Mouse (Mus musculus) left cerebral cortex, postnatal 25 days (tissue): ENCODE data around the gene Sdhb. TPM values are rescaled to one million over a fixed set of nuclear protein-coding genes. Genes with fewer than 3 reads are reported as not detected.
A peak's percentile ranks its signal among the peaks of the same experiment; 100 is the strongest.

Experiments
- DNase-seq, 2 experiments: peaks; one replicate each; pipeline ENCODE4 v3.0.0; 2022; ENCODE audit warnings: low spot score in 2 of 2, mixed read lengths in 1 of 2
- intact Hi-C: fragments of 180-260 bp; cut with DNase I; formaldehyde crosslinking; loops from one replicate; pipeline ENCODE4 v1.15.1; 2025
- total RNA-seq, 2 experiments: library from RNA; stranded (reverse); gene quantifications; 2 replicates each; pipeline ENCODE4 v1.2.3; 2021

The Sdhb gene
- total RNA-seq, 2 experiments from 2014 or later: 187 to 191 TPM

DNA sequence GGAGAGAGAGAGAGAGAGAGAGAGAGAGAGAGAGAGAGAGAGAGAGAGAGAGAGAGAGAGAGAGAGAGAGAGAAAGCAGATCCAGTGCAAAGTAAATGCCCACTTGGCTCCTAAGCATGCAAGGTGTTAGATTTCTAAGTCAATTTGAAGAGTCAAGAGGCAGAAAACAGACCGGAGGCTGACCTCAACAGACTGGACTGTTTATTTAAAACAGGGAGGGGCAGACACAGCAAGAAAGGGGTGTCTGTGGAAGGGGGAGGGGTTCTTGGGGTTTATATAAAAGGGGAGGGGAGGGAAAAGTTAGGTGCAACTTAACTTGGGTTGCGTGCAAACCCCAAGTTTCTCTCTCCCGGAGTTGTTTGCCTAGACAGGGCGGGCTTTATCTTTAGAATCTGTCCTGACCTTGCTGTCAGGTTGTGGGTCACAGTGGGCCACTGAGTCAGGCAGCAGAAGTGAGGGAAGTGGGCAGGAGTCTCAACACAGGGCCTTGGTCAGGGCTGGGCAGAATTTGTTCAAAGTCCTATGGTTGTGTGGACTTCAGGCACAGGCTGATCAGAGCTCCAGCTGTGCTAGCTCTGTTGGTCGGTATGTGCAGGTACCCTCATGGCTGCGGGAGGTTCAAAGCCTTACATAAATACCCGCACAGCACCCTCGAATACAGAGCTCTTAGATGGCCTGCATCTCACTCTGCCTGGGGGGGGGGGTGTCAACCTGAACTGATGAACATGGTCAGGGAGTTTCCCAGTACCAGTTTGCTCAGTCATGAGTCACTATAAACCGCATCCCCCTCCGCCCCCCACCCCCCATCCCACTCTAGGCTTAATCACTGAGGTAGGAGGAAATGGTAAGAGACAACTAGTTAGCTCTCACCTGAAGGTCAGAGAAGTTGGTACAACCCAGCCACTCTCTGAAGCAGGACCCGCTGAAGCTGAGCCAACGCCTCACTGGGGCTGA is 13.2 kb upstream of the Sdhb start:
- intact Hi-C loops: no loop called here
- no peak for DNase-seq

DNA sequence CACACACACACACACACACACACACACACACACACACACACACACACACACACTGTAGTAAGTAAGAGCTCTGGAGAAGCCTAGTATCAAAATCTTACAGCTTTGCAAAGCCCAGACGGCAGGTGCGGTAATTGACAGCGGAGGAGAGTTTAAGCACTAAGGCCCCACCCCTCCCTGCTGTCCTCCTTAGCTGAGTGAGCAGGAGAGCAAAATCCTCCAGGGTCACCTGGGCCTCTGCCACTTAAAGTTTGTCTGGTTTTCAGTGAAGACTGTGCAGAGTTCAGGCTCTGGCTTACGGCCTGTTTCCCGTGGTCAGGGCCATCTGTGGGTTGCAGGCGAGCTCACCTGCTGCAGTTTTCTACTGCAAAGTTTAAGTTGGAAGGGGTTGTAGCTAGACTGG is 12.5 kb upstream of the Sdhb start:
- no peak for DNase-seq
- intact Hi-C loops: no loop called here

- no peak for DNase-seq
- intact Hi-C loops: no loop called here
These were observed 12.0 kb upstream of the Sdhb start for GRCm38 (mm10) chr4:140949052-140949451.

GRCm38 (mm10) chr4:140949616-140950015 is 11.4 kb upstream of the Sdhb start:
- DNase-seq: no peak
- intact Hi-C loops: no loop called here

DNA sequence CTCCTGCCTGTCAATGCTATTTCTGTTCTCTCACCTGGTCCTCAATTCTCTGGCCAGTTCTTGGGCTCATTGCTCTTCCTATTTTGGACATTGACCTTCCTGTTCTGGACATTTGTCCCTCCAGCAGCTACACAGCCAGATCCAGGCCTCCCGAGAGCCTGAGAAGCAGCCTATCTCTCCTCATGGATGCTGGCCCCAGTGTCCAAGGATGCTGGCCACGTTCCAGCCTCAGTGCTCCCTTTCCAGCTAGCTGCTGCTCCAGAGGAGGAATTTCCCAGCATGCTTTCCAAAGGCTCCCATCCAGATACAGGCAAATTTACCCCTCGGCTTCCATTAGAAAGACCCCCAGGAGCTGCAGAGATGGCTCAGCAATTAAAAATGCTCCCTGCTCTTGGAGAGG is 10.4 kb upstream of the Sdhb start:
- no peak for DNase-seq
- intact Hi-C loops: no loop called here

- DNase-seq: no peak
- intact Hi-C loops: no loop called here
These were observed 9.0 kb upstream of the Sdhb start for GRCm38 (mm10) chr4:140951861-140952641.

DNA sequence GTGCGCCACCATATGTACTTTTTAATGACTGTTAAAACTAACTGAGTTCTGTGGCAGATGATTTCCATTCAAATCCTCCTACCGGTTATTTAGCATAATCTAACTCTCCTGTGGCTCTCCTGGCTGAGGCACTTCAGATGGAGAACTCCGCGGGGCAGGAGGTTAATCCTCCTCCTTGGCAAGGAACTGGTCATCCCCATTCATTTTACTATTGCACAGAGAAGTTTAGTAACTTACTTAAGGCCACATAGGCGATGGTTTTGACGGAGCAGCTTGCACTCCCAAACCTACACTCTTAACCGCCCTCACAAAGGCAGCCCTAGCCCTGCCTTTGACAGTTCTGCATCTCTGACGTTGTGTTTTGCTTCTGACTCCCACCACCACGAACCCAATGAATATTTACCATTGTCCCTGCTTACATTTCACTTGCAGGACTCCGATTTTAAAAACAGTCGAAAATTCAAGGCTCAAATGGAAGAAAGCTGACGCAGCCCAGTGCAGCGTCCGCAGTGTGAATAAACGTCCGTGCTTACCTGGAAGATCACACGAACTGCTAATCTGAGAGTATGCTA is 3.8 kb upstream of the Sdhb start:
- DNase-seq: peak in 1 of 2 experiments; percentile 79
- intact Hi-C loops: loop anchor here (1.0 to 5.0 kb wide), 3 partner anchors 54 to 195 kb away; no protein-coding TSS in a partner anchor

- DNase-seq: peak; percentile 81 to 89
- intact Hi-C loops: loop anchor here (1.0 to 5.0 kb wide), 3 partner anchors 55 to 195 kb away; no protein-coding TSS in a partner anchor
These were observed 3.3 kb upstream of the Sdhb start for GRCm38 (mm10) chr4:140957725-140958124.

DNA sequence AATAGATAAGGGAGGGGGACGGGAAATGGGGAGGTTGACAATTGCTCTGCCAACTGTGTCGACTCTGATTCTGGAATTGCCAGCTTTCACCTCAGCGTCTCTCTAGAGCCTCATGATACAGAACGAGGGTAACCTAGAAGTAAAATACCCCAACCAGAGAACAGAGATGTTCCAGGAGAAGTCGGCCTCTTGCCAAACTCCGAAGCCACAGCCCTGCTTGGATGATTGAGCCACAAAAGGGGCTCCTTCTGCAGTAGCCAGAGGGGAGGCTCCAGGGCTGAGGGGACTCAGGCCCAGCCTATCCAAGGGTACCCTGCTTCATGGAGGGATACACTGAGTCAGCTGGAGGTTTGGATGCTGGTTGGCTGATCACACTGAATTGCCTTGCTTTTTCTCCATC is 2.7 kb upstream of the Sdhb start:
- intact Hi-C loops: loop anchor here (5.0 kb wide), 1 partner anchor 196 kb away; no protein-coding TSS in a partner anchor
- DNase-seq: no peak

DNA sequence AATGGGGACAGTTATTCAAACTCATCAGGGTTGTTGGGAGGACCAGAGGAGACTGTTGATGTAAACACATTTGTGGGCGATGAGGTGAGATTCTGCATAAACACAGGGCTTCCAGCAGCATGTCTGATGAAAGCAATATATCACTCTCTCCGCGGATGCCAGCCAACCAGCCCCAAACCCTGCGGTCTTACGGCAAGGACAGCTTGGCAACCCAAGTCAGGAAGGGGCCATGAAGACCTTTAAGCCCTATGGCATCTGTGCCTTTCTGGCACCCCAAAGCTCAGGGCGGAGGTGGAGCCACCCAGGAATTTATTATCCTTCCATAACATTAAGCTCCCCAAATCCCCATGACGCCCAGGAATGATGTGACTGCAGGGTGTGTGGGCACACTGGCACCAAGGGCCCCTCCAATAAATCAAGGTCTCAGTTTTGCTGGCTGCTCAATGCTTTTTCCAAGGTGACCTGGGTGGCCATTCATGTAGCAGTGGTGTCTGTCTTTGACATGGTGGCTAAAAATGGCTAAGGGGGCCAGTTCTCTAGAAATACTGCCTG is 1.8 kb upstream of the Sdhb start:
- DNase-seq: no peak
- intact Hi-C loops: loop anchor here (5.0 kb wide), 1 partner anchor 197 kb away; no protein-coding TSS in a partner anchor

DNA sequence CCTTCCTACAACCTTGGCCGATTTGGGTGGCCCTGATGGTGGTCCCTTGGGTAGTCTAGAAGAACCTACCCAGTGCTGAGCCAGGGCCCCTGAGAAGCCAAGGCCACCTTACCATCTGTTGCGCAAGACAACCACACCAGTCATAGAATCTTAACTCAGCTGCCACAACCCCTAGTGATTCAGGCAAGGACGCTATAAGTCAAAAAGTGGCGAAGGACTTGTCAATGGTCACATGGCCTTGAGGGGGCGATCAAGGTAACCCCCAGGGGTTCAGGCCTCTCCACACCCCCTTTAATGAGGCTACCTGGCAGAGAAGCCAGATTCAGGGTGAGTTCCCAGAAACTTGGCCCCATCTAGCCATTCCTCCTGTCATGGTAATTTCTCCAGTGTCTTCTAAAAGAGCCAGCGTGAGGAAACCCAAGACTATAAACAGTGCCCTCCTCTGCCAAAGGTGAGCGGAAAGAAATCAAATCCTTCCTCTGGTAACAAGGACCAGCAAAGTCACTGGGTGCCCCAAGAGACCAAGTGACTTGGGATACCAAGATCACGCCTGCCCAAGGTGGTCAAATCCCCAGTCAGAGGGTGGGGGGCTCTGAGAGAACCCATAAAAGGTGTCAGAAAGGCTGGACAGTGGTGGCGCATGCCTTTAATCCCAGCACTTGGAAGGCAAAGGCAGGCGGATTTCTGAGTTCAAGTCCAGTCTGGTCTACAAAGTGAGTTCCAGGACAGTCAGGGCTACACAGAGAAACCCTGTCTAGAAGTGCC is 1.1 kb upstream of the Sdhb start:
- no peak for DNase-seq
- intact Hi-C loops: loop anchor here (5.0 kb wide), 2 partner anchors 198 to 258 kb away; partner anchors contain the start of gene Rcc2

GRCm38 (mm10) chr4:140961467-140962206 is 634 bp downstream of the Sdhb start:
- intact Hi-C loops: loop anchor here (5.0 kb wide), 1 partner anchor 259 kb away; the partner anchor contains the start of gene Rcc2
- DNase-seq: no peak

DNA sequence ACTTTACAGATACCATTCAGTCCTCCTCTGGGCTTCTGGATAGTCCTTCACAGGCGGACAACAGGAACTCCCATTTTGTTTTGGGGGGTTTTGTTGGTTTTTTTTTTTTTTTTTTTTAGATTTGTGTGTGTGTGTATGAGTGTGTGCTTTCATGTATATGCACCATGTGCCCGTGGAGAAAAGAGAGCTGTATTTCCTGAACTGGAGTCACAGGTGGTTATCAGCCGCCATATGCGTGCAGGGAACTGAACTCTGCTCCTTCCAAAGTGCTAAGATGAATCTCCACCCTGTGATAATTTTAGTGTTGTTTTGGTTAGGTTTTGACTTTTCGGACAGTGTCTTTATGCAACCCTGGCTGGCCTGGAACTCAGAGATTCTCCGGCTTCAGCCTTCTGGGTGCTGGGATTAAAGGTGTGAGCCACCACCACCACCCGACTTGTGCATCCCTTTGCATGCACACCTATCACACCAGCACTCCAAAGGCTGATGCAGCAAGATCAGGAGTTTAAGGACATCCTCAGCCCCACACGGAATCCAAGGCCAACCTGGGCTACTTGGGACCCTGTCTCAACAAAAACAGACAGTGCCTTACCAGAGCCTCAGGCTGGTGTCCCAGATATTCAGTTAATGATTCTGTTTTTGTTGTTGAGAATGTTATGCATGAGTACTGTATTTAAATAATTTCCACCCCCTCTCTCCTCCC is 1.4 kb downstream of the Sdhb start:
- intact Hi-C loops: loop anchor here (5.0 kb wide), 1 partner anchor 260 kb away; the partner anchor contains the start of gene Rcc2
- DNase-seq: no peak

DNA sequence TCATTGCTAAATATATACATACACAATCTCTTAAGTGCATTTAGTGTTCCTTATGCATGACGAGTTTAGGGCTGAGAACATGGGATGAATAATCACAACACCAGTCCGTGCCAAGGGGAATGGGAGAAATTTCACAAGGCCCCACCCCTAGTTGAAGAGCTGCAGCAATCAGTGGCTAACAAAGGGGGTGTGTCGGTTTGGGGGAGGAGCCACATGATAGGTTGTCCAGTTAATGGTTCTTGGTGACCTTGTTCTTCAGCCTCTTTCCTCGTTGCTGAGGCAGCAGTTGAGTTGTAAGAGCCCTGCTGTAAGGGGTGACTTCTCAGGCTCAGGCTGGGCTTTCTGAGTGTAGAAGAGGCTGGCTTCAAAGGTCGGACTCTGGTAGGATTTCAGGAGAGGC is 1.9 kb downstream of the Sdhb start:
- DNase-seq: peak in 1 of 2 experiments; percentile 54
- intact Hi-C loops: loop anchor here (5.0 kb wide), 1 partner anchor 261 kb away; the partner anchor contains the start of gene Rcc2

GRCm38 (mm10) chr4:140963941-140964597 is 3.1 kb downstream of the Sdhb start:
- DNase-seq: peak in 1 of 2 experiments; percentile 80
- intact Hi-C loops: loop anchor here (1.0 to 5.0 kb wide), 2 partner anchors 67 to 262 kb away; partner anchors contain the start of gene Rcc2

DNA sequence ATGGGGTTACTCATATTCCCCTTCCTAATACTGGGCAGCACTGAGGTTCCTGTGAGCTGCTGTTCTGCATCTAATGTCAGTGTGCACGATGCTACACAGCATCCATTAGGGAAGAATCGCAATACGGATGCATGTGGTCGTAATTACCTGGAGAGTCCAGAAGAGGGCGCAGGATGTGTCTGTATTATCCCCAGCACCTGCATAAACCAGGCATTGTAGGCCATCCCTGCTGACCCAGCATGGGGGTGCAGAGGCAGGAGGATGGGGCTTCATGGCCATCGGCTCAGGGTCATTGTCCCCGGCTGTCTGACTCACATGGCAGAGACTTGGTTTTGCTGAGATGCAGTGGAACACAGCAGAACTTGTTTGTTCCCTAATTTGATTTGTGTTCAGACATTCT is 3.6 kb downstream of the Sdhb start:
- intact Hi-C loops: loop anchor here (1.0 to 5.0 kb wide), 2 partner anchors 67 to 262 kb away; partner anchors contain the start of gene Rcc2

More for the DNA sequence above, 3.6 kb downstream of the Sdhb start:
- DNase-seq: peak; percentile 79 to 86
